Mouse (Mus musculus) embryonic facial prominence, embryonic 11.5 days (tissue): ENCODE data around the gene Cend1. TPM values are rescaled to one million over a fixed set of nuclear protein-coding genes. Genes with fewer than 3 reads are reported as not detected.

Experiments
- ATAC-seq: fragments of 200-750 bp; cut with Nextera tagmentation; replicated peaks from 2 replicates; pipeline ENCODE4 v1.8.0; 2017; ENCODE audit warnings: low read depth; ENCODE audit not compliant: insufficient number of reproducible peaks, low FRiP score, low TSS enrichment
- DNase-seq: peaks from one replicate; pipeline ENCODE4 v3.0.0-alpha.2; 2015; ENCODE audit warnings: low spot score
- H3K27ac ChIP-seq: fragments of 300-500 bp; sonication (generic); replicated peaks from 2 replicates; pipeline ENCODE4 v1.5.1; 2014; ENCODE audit warnings: mild to moderate bottlenecking, low read depth, low read length, control low read depth
- H3K27me3 ChIP-seq: fragments of 300-500 bp; sonication (generic); 2 replicates; pipeline ENCODE4 v1.6.1; 2014; ENCODE audit warnings: mild to moderate bottlenecking, low read length, moderate library complexity, mixed read lengths; ENCODE audit not compliant: control insufficient read depth, insufficient read depth
- H3K36me3 ChIP-seq: fragments of 300-500 bp; sonication (generic); replicated peaks from 2 replicates; pipeline ENCODE4 v1.6.1; 2014; ENCODE audit warnings: low read depth, mild to moderate bottlenecking, low read length, moderate library complexity, mixed read lengths; ENCODE audit not compliant: control insufficient read depth, insufficient read depth
- H3K4me1 ChIP-seq: fragments of 300-500 bp; sonication (generic); 2 replicates; pipeline ENCODE4 v1.6.1; 2014; ENCODE audit warnings: low read length, mixed read lengths; ENCODE audit not compliant: control insufficient read depth, insufficient read depth
- H3K4me2 ChIP-seq: fragments of 300-500 bp; sonication (generic); 2 replicates; pipeline ENCODE4 v1.6.1; 2014; ENCODE audit warnings: low read depth, mild to moderate bottlenecking, control low read depth, low read length, moderate library complexity
- H3K4me3 ChIP-seq: fragments of 300-500 bp; sonication (generic); 2 replicates; pipeline ENCODE4 v1.5.1; 2014; ENCODE audit warnings: low read depth, low read length, control low read depth
- H3K9ac ChIP-seq: fragments of 300-500 bp; sonication (generic); replicated peaks from 2 replicates; pipeline ENCODE4 v1.6.1; 2014; ENCODE audit warnings: mild to moderate bottlenecking, control low read depth, low read length
- H3K9me3 ChIP-seq: fragments of 300-500 bp; sonication (generic); replicated peaks from 2 replicates; pipeline ENCODE4 v1.6.1; 2016; ENCODE audit warnings: mild to moderate bottlenecking, low read length, inconsistent platforms, mixed read lengths; ENCODE audit not compliant: control insufficient read depth
- WGBS: fragments of 180-500 bp; shearing (Covaris S2); extraction: QIAGEN DNeasy Blood & Tissue Kit; methylation state at CpG from one replicate; pipeline ENCODE4 v1.1.7; 2014; 5-methylcytosine and 5-hydroxymethylcytosine counted together
- polyA plus RNA-seq: library from polyadenylated mRNA; unstranded; fragments of >200 nt; fragmentation: Nextera tagmentation; extraction: Ambion mirVana; gene quantifications from 2 replicates; pipeline ENCODE4 v1.2.1, GENCODE M21; 2014

Cend1 gene
- 2.5 and 3.7 TPM in 2 replicates for polyA plus RNA-seq

DNA sequence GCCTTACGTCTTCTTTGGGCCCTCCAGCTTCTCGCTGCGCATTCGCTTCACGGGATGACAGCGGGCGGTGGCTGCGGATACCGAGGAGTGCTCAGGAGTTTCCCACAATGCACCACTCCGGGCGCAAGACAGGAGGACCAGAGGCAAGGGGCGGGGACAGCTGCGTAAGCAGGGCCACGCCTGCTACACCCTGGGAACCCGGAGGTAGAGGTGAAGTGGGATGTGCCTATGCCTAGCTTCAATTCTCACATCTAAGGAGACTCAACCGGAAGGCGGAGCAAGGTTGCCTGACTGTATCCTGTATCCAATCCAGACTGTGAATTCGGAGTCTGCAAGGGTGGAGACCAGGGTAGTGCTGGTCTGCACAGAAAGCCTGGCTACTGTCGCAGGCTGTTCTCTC is at the start of gene Cend1:
Gene Cend1 (minus strand): TSS at position 182 of the 400 bp plus-strand sequence.
- WGBS: 2% methylated on average over 19 of the region's 19 CpGs
- Histone ChIP-seq H3K4me3 (peak within 1 kb of the TSS; percentile 32), H3K4me2 (peak within 1 kb of the TSS; percentile 66), H3K9me3 (no peaks in the 10 kb centered on the region), H3K4me1 (0 out of 2 replicates have a peak, but pooled peaks cover 5% of the 10 kb centered on the region), H3K27ac (no peak within 1 kb of the TSS), H3K27me3 (no peaks in the 10 kb centered on the region), H3K9ac (peak within 1 kb of the TSS; percentile 46), H3K36me3 (peaks cover 2% of the 10 kb centered on the region; the same call in 1 of the 2 replicates)
- ATAC-seq: peak; percentile 82
- DNase-seq: peak; percentile 85

DNA sequence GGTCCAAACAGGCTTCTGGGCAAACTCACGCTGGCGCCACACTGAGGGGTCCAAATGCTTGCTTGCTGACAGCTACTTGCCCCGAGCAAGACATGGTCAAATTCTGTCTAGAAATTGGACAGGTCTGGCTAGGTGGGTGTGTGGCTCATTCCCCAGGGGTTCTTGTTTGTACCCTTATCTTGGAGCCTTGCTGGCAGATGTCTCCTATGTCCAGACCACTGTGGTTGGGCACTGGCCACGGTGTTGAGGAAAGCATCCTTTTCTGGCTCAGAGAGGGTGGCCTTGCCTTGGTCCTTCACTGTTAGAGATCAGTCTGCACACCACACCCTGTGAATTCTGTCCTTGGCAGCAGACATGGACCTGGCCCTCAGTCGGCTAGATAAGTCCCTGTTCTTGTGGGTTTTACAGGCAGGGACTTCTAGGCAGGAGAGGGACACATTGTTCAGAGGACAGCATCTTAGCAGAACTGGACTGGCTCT is 49.0 kb upstream of the Cend1 start:
- H3K4me1 ChIP-seq: peaks cover 9% of the 10 kb centered on the region
- H3K27me3 ChIP-seq: peaks cover 4% of the 10 kb centered on the region; the same call in 1 of the 2 replicates
- H3K4me3 ChIP-seq: no peak overlapping the region
- WGBS: 73% methylated on average over 5 of the region's 5 CpGs
- H3K9me3 ChIP-seq: no peaks in the 10 kb centered on the region
- H3K9ac ChIP-seq: no peak overlapping the region
- DNase-seq (no peak), ATAC-seq (no peak)
- H3K4me2 ChIP-seq: no peak overlapping the region
- H3K27ac ChIP-seq: no peak overlapping the region
- no peaks in the 10 kb centered on the region for H3K36me3 ChIP-seq

DNA sequence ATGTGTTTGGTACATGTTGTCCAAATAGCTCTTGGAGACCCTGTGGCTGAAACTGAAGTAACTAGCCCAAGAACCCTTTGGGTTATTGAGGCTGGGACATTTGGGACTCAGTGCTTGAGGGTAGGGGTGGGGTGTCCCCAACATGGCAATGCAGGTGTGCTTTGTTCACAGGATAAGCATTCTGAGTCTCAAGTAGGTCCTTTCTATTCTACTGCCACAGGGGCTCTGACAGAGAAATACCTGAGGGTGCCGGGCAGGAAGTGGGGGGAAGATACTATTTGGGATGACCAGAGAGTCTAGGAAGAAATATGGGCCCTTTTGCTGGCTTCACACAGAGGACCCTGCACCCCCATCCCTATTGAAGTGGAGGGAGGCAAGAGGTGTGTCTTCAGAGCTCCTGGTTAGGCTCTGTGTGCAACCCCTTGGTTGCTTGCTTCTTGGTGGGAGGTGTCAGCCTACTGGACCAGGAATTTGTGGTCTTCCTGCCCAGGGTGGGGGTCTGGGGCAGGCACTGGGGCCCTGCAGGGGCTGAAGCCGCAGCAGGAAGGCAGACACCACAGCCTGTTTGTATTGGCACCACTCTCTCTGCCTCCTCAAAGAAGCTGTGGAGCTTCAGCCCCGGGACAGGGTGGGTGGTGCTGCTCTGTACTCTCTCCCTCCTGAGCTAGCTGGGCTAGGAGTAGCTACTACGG is 48.4 kb upstream of the Cend1 start:
- WGBS: 53% methylated on average over 4 of the region's 4 CpGs
- H3K4me1 ChIP-seq: peaks cover 8% of the 10 kb centered on the region
- H3K4me2 ChIP-seq: no peak overlapping the region

DNA sequence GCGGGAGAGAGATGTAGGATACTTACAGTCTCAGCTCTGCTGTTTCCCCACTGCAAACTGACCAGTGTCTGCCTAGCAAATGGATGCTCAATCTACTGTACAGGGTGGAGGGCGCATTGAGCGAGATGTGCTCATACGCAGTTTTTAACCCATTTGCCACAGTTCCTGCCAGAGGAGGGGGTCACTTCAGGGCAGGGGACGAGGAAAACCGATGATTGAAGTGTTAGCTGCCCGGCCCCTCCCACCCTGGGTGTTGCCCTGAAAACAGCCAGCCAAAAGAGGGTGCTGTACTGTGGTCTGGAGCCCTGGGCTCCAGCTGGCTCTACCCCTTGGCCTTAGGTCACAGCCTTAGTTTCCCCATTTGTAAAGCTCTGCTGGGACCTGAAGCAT is 47.7 kb upstream of the Cend1 start:
- Histone ChIP-seq H3K27me3 (no peaks in the 10 kb centered on the region), H3K4me1 (peaks cover 4% of the 10 kb centered on the region), H3K4me2 (peak overlapping the region; percentile 89; the same call in 1 of the 2 replicates), H3K9me3 (no peaks in the 10 kb centered on the region), H3K9ac (peak overlapping the region; percentile 11), H3K4me3 (peak overlapping the region; percentile 72; the same call in 1 of the 2 replicates), H3K36me3 (no peaks in the 10 kb centered on the region), H3K27ac (no peak overlapping the region)
- ATAC-seq: no peak
- no peak for DNase-seq
- 14% methylated on average over 7 of the region's 7 CpGs for WGBS

More for the DNA sequence above, 48.4 kb upstream of the Cend1 start:
- ATAC-seq (no peak), DNase-seq (no peak)
- Histone ChIP-seq H3K9me3 (no peaks in the 10 kb centered on the region), H3K9ac (no peak overlapping the region), H3K27me3 (peaks cover 2% of the 10 kb centered on the region; the same call in 1 of the 2 replicates), H3K27ac (no peak overlapping the region), H3K4me3 (no peak overlapping the region), H3K36me3 (no peaks in the 10 kb centered on the region)

DNA sequence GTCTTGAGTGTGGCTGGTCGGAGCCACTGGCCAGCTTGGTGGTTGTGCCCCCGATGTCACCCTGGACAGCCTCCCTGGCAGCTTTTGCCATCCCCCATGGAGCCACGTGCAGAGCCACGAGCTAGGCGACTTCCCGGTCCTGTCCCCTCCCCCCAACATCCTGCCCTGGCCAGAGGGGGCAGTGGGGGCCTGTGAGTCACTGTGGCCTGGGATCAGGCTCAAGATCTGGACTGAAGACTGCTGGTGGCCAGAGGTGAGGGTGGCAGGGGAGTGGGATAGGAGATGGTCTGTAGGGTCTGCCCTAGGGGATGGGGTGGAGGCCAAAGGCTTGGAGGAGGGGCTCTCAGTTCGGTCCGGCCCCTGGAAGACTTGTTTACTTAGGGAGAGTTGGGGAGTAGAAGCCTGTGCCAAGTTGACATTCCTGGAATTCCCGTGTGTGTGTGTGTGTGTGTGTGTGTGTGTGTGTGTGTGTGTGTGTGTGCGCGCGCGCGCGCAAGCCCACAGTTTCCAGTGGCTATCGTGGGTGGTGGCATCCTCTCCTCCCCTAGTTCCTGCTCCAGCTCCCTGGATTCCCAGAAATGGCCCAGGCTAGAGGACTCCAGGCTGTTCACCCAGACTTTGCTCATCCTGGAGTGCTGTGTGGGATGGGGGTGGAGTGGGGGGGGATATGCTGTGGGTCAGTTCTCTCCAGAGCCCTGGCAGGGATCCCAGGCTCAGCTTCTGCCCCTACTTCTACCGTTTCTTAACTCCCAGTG is 47.1 kb upstream of the Cend1 start:
- H3K4me3 ChIP-seq: peak overlapping the region; percentile 72
- under 1% methylated on average over 17 of the region's 17 CpGs for WGBS
- H3K4me1 ChIP-seq: peaks cover 4% of the 10 kb centered on the region
- H3K27me3 ChIP-seq: no peaks in the 10 kb centered on the region
- DNase-seq (peak; percentile 60), ATAC-seq (peak; percentile 26; the same call in 1 of the 2 replicates)
- peak overlapping the region; percentile 11 for H3K9ac ChIP-seq
- H3K9me3 ChIP-seq: no peaks in the 10 kb centered on the region
- H3K36me3 ChIP-seq: no peaks in the 10 kb centered on the region
- peak overlapping the region; percentile 67 for H3K27ac ChIP-seq
- H3K4me2 ChIP-seq: peak overlapping the region; percentile 89

DNA sequence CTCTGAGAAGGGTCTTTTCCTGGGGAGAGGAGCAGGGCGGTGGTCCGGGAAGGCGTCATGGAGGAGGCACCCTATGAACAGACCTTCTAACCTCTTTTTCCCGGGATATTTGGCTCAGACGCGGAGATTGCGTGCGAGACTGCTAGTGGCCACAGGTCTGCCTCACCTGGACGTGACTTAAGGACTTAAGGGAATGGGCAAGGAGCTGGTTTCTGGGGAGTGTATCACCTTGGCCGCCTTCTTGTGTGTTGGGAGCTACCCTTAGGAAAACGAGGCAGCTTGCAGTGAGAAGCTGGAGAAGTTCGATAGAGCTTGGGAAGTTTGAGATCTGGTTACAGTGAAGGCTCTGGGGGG is 46.5 kb upstream of the Cend1 start:
- no peaks in the 10 kb centered on the region for H3K9me3 ChIP-seq
- H3K4me2 ChIP-seq: peak overlapping the region; percentile 89
- peak overlapping the region; percentile 80; the same call in 1 of the 2 replicates for H3K27ac ChIP-seq
- H3K36me3 ChIP-seq: no peaks in the 10 kb centered on the region; the same call in 1 of the 2 replicates
- ATAC-seq (no peak), DNase-seq (no peak)
- H3K9ac ChIP-seq: peak overlapping the region; percentile 91
- H3K4me3 ChIP-seq: peak overlapping the region; percentile 72
- under 1% methylated on average over 12 of the region's 12 CpGs for WGBS
- no peaks in the 10 kb centered on the region for H3K27me3 ChIP-seq
- peaks cover 4% of the 10 kb centered on the region for H3K4me1 ChIP-seq

DNA sequence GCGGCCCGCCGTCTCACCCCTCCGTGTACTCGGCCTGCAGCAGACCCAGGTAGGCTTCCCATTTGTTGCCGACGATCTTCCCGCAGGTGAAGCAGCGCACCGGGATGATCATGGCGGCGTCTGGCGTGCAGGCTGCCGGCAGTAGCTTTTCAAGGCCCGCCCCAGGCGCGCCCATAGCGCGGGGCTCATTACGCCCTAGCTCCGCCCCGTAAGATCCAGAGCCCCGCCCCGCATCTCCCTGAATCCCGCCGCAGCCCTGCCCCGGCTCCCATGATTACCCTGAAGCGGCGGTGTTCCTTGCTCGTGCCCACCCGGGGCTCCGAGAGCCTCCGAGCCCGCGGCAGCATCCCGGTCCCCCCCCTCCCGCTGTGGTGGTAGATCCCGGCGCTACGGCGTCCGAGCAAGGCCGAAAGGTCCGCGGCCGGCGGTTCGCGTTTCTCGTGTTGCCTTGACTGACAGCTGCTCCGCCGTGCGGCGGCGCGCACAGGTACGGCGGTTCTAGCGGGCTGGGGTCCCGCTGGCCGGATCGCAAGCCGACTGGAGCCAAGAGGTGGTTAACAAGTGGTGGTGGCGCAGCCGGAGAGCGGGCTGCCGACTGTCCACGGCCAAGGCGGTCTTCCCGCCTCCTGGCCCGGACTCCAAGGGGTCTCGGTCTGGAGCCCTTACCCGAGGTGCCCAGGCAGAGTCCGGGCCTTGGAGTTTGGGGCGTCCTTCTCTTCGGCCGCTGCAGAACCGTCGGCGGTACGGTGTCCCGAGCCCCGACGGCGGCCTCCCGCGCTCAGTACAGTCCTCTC is 45.9 kb upstream of the Cend1 start, which contains the start of the genes Polr2l and Tspan4:
Gene Polr2l (minus strand): TSS at position 122 of the 794 bp plus-strand sequence.
Gene Tspan4 (plus strand): TSS at position 230 of the 794 bp plus-strand sequence.
- no peaks in the 10 kb centered on the region for H3K27me3 ChIP-seq
- H3K27ac ChIP-seq: peak within 1 kb of the TSS; percentile 80
- H3K4me2 ChIP-seq: peak within 1 kb of the TSS; percentile 89
- H3K9me3 ChIP-seq: no peaks in the 10 kb centered on the region
- peaks cover 4% of the 10 kb centered on the region for H3K4me1 ChIP-seq
- under 1% methylated on average over 73 of the region's 87 CpGs for WGBS
- peaks cover 4% of the 10 kb centered on the region; the same call in 1 of the 2 replicates for H3K36me3 ChIP-seq
- DNase-seq (peak; percentile 89), ATAC-seq (peak; percentile 47)
- peak within 1 kb of the TSS; percentile 72 for H3K4me3 ChIP-seq
- peak within 1 kb of the TSS; percentile 91 for H3K9ac ChIP-seq
